Mouse (Mus musculus) urinary bladder, postnatal 4 days (tissue): Measurements from ENCODE around the gene Tha1.

Source experiments
- DNase-seq, 2 experiments: peaks; one replicate each; pipeline ENCODE4 v3.0.0; 2021 to 2022; ENCODE audit warnings: low spot score in 2 of 2

The Tha1 gene

GRCm38 (mm10) chr11:117880977-117881358 lies 7.7 kb upstream of the Tha1 start:
- DNase-seq: no peak

- no peak for DNase-seq
Observed at GRCm38 (mm10) chr11:117880336-117880976, 7.2 kb upstream of the Tha1 start.

GRCm38 (mm10) chr11:117879676-117880075 lies 6.4 kb upstream of the Tha1 start:
- DNase-seq: no peak

- peak in 1 of 2 experiments; percentile 27 for DNase-seq
Observed at GRCm38 (mm10) chr11:117878892-117879291, 5.6 kb upstream of the Tha1 start.

- DNase-seq: peak in 1 of 2 experiments; percentile 48
Observed at GRCm38 (mm10) chr11:117877917-117878745, 4.8 kb upstream of the Tha1 start.

- DNase-seq: no peak
Observed at GRCm38 (mm10) chr11:117875681-117876080, 2.4 kb upstream of the Tha1 start.

GRCm38 (mm10) chr11:117874419-117874818 lies 1.1 kb upstream of the Tha1 start:
- DNase-seq: no peak

- no peak for DNase-seq
Observed at GRCm38 (mm10) chr11:117871911-117872584, 1.2 kb downstream of the Tha1 start.

- DNase-seq: no peak
Observed at GRCm38 (mm10) chr11:117871376-117871775, 1.9 kb downstream of the Tha1 start.

GRCm38 (mm10) chr11:117870688-117871365 lies 2.5 kb downstream of the Tha1 start:
- peak; percentile 63 to 77 for DNase-seq

- no peak for DNase-seq
Observed at GRCm38 (mm10) chr11:117865988-117866387, 7.3 kb downstream of the Tha1 start.

GRCm38 (mm10) chr11:117864805-117865204 lies 8.5 kb downstream of the Tha1 start:
- no peak for DNase-seq

- DNase-seq: no peak
Observed at GRCm38 (mm10) chr11:117863174-117863856, 10.0 kb downstream of the Tha1 start.

GRCm38 (mm10) chr11:117860601-117861000 lies 12.7 kb downstream of the Tha1 start, which contains the start of gene Tmem235:
Gene Tmem235 (plus strand): TSS chr11:117860752.
- no peak for DNase-seq

- no peak for DNase-seq
Observed at GRCm38 (mm10) chr11:117858392-117858791, 14.9 kb downstream of the Tha1 start.

GRCm38 (mm10) chr11:117857462-117857861 lies 15.8 kb downstream of the Tha1 start:
- DNase-seq: no peak

GRCm38 (mm10) chr11:117855975-117856374 lies 17.3 kb downstream of the Tha1 start:
- no peak for DNase-seq

- DNase-seq: no peak
Observed at GRCm38 (mm10) chr11:117855360-117855759, 17.9 kb downstream of the Tha1 start.

- no peak for DNase-seq
Observed at GRCm38 (mm10) chr11:117854241-117854640, 19.0 kb downstream of the Tha1 start.

- no peak for DNase-seq
Observed at GRCm38 (mm10) chr11:117852875-117853274, 20.4 kb downstream of the Tha1 start.

GRCm38 (mm10) chr11:117848985-117849671 lies 24.2 kb downstream of the Tha1 start, which contains the start of gene Birc5:
Gene Birc5 (plus strand): TSS chr11:117849251.
- peak; percentile 94 to 98 for DNase-seq
